Mouse (Mus musculus): ENCODE results near the gene Calm3. TPM values are rescaled to one million over a fixed set of nuclear protein-coding genes. Genes with fewer than 3 reads are reported as not detected.

Gene Calm3
- total and polyA plus RNA-seq, 3 experiments: 294 to 623 (median 326) TPM

GRCm38 (mm10) chr7:16915461-16916340, 8.2 kb downstream of the Calm3 start:
- DNase-seq (ENCODE audit: extremely low read depth): no peak
- dilution Hi-C loops (cut with MboI; ENCODE audit: extremely low pct_ligation_motif_present, extremely low pct_unique_long_range_greater_than_20kb, low sequenced_read_pairs): no loop called here
- Histone ChIP-seq H3K27ac (ENCODE audit: insufficient read depth, low read depth) (no peak overlapping the region), H3K79me2 (replicated peaks; ENCODE audit: control insufficient read depth, extremely low read depth, insufficient read depth, poor library complexity, severe bottlenecking) (peaks cover 12% of the 10 kb centered on the region), H3K4me1 (ENCODE audit: control insufficient read depth in 1 of 2, insufficient read depth in 2 of 2) (peaks cover 0 to 29% of the 10 kb centered on the region in 2 experiments; a peak in 2 of 4 replicates), H3K9ac (ENCODE audit: insufficient read depth, low read depth) (no peak overlapping the region), H3K9me3 (replicated peaks; ENCODE audit: low read length) (no peaks in the 10 kb centered on the region), H3K4me2 (ENCODE audit: insufficient read depth, low read depth, poor library complexity, severe bottlenecking) (no peak overlapping the region), H3K36me3 (replicated peaks in 1 of 2; ENCODE audit: control insufficient read depth in 1 of 2, insufficient read depth in 1 of 2, low read length in 1 of 2) (peaks cover 55 to 91% of the 10 kb centered on the region in 2 experiments), H3K27me3 (replicated peaks) (no peaks in the 10 kb centered on the region), H3K4me3 (replicated peaks in 1 of 3; ENCODE audit: low read depth in 2 of 3, low read length in 2 of 3, poor library complexity in 1 of 3) (no peak overlapping the region)
- TF ChIP-seq RAD21 (IDR thresholded peaks at IDR 0.05; ENCODE audit: low read depth, low read length): no peak
- TF ChIP-seq SMC3 (IDR thresholded peaks at IDR 0.05; ENCODE audit: low read depth, low read length): no peak
- no peak for TF ChIP-seq ZNF384 (IDR thresholded peaks at IDR 0.05; ENCODE audit: low read depth, low read length)
- no peak for TF ChIP-seq ETS1 (conservative IDR thresholded peaks at IDR 0.05; ENCODE audit: low read depth, low read length)
- no peak for TF ChIP-seq EP300 (IDR thresholded peaks at IDR 0.05; ENCODE audit: low read length)
- no peak for TF ChIP-seq UBTF (IDR thresholded peaks at IDR 0.05; ENCODE audit: low read depth, low read length)
- no peak for TF ChIP-seq GABPA (IDR thresholded peaks at IDR 0.05; ENCODE audit: insufficient replicate concordance, low read depth, low read length)
- no peak for TF ChIP-seq MAFK (IDR thresholded peaks at IDR 0.05; ENCODE audit: insufficient replicate concordance, low read length)
- no peak for TF ChIP-seq USF2 (conservative IDR thresholded peaks at IDR 0.05; ENCODE audit: low read depth, low read length)
- no peak for TF ChIP-seq BHLHE40 (IDR thresholded peaks at IDR 0.05; ENCODE audit: low read depth, low read length)
- in situ Hi-C loops (cut with MboI; ENCODE audit: low pct_ligation_motif_present, low pct_unique_long_range_greater_than_20kb, low sequenced_read_pairs): no loop called here

GRCm38 (mm10) chr7:16914453-16915343, 9.2 kb downstream of the Calm3 start:
- H3K4me1 ChIP-seq (ENCODE audit: control insufficient read depth in 1 of 2, insufficient read depth in 2 of 2): peaks cover 0 to 31% of the 10 kb centered on the region in 2 experiments; a peak in 2 of 4 replicates
- H3K4me3 ChIP-seq (replicated peaks in 1 of 3; ENCODE audit: low read depth in 2 of 3, low read length in 2 of 3, poor library complexity in 1 of 3): no peak overlapping the region
- H3K79me2 ChIP-seq (replicated peaks; ENCODE audit: control insufficient read depth, extremely low read depth, insufficient read depth, poor library complexity, severe bottlenecking): 0 out of 2 replicates have a peak, but pooled peaks cover 4% of the 10 kb centered on the region
- H3K27me3 ChIP-seq (replicated peaks): no peaks in the 10 kb centered on the region
- no peak overlapping the region for H3K4me2 ChIP-seq (ENCODE audit: insufficient read depth, low read depth, poor library complexity, severe bottlenecking)
- no peak overlapping the region for H3K9ac ChIP-seq (ENCODE audit: insufficient read depth, low read depth)
- TF ChIP-seq TCF12 (IDR thresholded peaks at IDR 0.05; ENCODE audit: low read depth, low read length): no peak
- no peak for TF ChIP-seq RAD21 (IDR thresholded peaks at IDR 0.05; ENCODE audit: low read depth, low read length)
- no peak for TF ChIP-seq NRF1 (IDR thresholded peaks at IDR 0.05; ENCODE audit: low read depth, low read length)
- peak; percentile 91 for TF ChIP-seq POLR2AphosphoS2 (IDR thresholded peaks at IDR 0.05; ENCODE audit: low read depth, low read length)
- TF ChIP-seq NELFE (IDR thresholded peaks at IDR 0.05; ENCODE audit: low read depth, low read length): 0 out of 2 replicates have a peak, but pooled peaks have one; percentile 6
- TF ChIP-seq POLR2A (IDR thresholded peaks at IDR 0.05; ENCODE audit: low read depth, low read length): no peak
- in situ Hi-C loops (cut with MboI; ENCODE audit: low pct_ligation_motif_present, low pct_unique_long_range_greater_than_20kb, low sequenced_read_pairs): no loop called here
- no peak overlapping the region for H3K27ac ChIP-seq (ENCODE audit: insufficient read depth, low read depth)
- H3K36me3 ChIP-seq (replicated peaks in 1 of 2; ENCODE audit: control insufficient read depth in 1 of 2, insufficient read depth in 1 of 2, low read length in 1 of 2): peaks cover 51 to 90% of the 10 kb centered on the region in 2 experiments
- DNase-seq (ENCODE audit: extremely low read depth): no peak
- no peaks in the 10 kb centered on the region for H3K9me3 ChIP-seq (replicated peaks; ENCODE audit: low read length)
- dilution Hi-C loops (cut with MboI; ENCODE audit: extremely low pct_ligation_motif_present, extremely low pct_unique_long_range_greater_than_20kb, low sequenced_read_pairs): no loop called here

All from CH12.LX (cell line).